Mouse (Mus musculus) spleen, adult 2 months (tissue): ENCODE measurements around the gene Tyrobp.

Experiments used
- CTCF ChIP-seq: fragments of 200-500 bp; IDR thresholded peaks from 2 replicates; pipeline ENCODE4 v1.5.1; 2011; ENCODE audit warnings: mild to moderate bottlenecking, inconsistent platforms; ENCODE audit not compliant: insufficient read depth, insufficient read length, insufficient replicate concordance; ENCODE audit errors: extremely low read depth
- POLR2A ChIP-seq: fragments of 200-500 bp; IDR thresholded peaks from 2 replicates; pipeline ENCODE4 v1.6.1; 2011; ENCODE audit warnings: low read depth, low read length, inconsistent platforms

DNA sequence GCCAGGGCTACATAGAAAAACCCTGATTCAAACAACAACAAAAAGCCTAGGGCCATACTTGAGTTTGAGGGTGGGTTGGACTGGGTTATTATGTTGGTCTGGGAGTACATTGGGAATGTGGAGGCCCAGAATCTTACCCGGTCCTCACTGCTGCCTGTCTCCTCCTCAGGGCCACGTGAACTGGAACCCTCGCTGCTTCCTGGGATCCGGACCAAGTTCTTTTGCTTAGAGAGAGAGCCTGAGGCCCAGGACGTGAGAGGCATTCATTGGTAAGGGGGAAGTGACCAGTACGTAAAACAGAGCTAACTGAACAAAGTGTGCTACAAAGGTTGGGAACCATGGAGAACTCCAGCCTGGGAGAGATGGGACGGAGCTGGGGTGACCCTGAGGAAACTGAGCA lies 36.7 kb downstream of the Tyrobp start:
- TF ChIP-seq CTCF: no peak
- no peak for TF ChIP-seq POLR2A
